Mouse (Mus musculus) c-Kit-positive CD71-positive TER-119-positive erythroid progenitor cells, embryonic 14.5 days (primary cell): Measurements from ENCODE around the gene Acvr1.

ENCODE experiments used
- DNase-seq: peaks from one replicate; pipeline ENCODE4 v3.0.0-alpha.2; 2013; ENCODE audit warnings: low spot score

Gene Acvr1

GRCm38 (mm10) chr2:58415037-58415436 is 151.9 kb downstream of the Acvr1 start:
- DNase-seq, result no peak

- no peak for DNase-seq
Measured at GRCm38 (mm10) chr2:58408926-58409634, 157.9 kb downstream of the Acvr1 start.

- DNase-seq, result no peak
Measured at GRCm38 (mm10) chr2:58403481-58403880, 163.5 kb downstream of the Acvr1 start.

- DNase-seq, result no peak
Measured at GRCm38 (mm10) chr2:58388601-58389000, 178.4 kb downstream of the Acvr1 start.

DNA sequence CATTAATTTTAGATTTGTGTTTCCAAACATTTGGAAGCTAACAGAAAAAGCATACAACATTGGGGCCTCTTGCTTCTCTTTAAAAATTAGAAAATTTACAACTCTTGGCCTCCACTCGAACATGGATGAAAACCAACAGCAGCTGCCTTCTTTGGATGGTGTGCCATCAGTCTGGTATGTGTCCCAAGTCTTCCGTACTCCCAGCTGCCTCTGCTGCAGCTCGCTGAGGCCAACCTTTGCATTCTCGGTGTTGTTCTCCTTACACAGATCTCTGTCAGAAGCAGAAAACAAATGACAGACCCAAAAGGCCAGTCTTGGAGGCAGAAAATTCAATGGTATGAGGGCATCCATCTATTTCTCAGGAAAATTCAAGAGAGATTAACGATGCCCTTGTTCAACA is 186.9 kb downstream of the Acvr1 start:
- DNase-seq, result no peak

DNA sequence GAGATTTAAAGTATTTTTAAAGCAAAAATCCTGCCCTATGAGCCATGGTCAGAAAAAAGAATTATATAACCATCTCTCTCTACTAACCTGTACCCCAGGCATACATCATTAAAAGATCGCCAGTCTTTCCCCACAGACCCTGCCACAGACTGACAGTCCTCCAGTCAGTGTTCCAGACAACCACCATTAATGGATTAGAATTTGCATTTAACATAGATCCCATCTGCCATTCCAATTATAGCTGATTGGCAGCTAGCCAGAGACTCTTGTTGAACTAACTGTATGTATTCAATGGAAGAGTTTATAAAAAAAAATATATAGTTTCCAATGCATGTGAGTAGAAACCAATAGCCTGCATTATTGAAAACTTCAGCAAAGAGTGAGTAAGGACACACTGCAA is 187.5 kb downstream of the Acvr1 start:
- no peak for DNase-seq

DNA sequence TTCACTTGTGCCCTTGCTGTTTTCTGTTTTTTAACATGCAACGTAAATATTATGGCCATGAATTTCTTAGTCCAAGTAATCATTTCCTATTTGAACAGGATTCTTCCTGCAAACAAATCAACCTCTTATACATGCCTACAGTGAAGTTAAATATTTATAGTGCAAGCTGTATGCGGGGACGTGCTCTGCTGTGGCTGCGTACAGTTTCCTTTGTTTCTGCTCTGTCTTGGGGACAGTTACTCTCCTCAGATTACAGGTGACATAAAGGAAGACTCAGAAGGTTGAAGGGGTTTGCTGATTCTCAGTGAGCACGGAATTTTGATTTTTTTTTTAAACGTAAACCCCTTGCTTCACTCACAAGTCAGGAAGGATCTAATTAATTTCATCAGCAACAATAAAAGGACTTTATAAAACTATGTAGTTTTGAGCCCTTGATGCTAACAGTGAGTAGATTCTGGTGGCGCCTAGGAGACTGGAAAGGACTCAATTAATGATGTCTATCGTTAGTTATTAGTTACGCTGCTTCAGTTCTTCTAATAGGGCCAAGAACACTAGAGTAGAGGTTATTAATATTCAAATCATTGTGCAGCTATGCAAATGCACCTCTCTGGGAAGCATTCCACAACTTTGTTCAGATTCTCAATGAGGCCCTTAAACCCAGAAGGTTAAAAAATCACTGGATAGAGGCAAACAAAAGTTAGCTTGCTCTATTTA is 189.4 kb downstream of the Acvr1 start:
- no peak for DNase-seq

DNA sequence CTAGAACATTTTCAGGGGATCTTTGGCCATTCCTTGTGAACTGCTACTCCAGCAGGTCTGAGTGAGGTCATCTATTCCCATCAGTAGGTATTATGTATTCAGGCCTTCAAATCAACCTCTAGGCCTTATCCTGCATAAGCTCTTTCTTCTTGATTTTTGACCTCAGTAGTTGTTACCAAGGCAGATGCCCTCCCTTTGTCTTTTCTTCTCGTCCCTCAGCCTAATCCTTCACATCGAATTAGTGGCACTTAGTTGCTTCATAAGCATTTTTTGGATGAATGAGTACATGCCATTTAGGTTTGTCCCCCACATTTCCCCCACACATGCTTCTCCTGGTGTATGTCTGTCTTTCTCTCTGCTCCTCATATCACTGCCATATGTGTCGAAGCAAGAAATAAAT is 200.8 kb downstream of the Acvr1 start:
- no peak for DNase-seq

GRCm38 (mm10) chr2:58361361-58362046 is 205.5 kb downstream of the Acvr1 start:
- no peak for DNase-seq

DNA sequence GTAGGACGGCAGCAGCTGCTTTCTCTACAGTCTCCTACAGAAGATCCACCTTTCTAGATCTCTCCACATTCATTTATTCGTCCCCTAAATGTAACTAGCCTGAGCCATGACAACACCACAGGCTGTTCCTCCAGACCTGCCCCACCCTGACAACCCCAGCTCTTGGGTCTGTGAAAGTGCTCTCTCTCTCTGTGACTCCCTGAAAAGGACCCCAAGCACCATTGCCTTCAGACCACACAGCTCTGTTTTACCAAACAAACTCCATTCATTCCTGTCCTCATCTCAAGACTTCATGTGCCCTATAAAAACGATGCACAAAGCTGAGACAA is 208.9 kb downstream of the Acvr1 start:
- DNase-seq, result no peak

DNA sequence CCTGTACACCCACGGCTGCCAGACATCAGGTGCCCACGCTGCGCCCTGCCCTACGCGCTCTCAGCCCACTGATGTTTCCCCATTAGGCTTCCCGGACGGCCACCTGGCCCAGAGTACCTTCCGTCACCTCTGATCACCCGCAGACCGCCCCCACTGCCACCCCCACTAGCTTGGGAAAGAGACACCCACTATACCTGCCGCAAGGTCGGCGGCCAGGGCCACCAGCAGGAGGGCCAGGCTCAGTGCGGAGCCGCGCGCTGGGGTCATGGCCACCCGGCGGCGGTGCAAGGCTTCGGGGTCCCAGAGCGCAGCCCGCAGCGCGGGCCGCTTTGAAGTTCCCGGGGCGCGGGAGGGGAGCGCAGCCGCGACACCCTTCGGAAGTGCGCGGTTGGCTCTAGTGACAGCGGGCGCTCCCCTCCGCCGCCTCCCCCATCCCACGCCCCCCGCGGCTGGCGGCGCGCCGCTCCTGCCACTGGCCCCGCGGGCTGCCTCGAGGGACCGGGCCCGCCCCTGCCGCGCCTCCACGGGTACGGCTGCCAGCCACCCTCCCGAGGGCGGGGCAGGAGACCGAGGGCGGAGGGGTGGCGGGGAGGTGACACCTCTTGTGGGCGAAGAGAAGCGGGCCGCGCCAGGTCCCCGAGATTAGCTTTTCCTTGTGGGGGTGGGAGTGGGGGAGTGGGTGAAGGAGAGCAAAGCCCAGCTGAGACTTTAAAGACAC is 209.4 kb downstream of the Acvr1 start, which contains the start of gene Acvr1c:
TSS of gene Acvr1c (minus strand) at position 482 of the 718 bp plus-strand sequence.
- no peak for DNase-seq

DNA sequence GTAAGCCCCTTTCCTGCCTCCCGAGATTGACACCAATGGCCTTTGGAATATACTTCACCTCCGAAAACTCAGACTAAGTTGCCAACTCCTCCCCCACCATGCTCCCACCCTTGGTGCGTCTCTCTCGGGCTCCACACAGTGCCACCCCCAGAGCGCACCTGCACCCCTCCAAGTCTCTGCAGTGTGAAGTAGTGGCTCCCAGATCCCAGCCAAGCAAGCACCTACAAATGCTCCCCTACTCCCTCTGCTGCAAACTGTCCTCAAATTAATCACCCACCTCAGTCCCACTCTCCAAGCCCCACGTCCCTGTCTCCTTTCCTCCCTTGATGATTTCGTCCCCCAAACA is 209.9 kb downstream of the Acvr1 start:
- DNase-seq, result no peak

DNA sequence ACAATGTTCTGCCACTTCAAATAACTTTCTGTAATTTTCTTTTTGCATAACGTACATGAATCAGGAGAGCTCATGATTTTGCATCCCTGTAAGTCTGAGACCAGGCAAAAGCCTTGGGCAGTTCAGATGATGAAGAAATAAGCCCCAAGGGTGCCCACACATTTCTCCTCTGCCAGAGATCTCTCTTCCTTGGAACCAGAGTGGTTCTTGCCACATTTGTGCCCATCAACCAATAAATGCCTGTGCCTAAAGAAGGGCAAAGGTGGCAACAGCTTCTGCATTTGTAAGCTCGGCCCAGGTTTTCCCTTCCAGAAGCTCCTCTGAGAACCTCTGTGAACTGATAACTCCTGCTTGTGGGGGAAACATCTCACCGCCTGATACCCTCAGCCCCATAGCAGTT is 212.6 kb downstream of the Acvr1 start:
- no peak for DNase-seq

- no peak for DNase-seq
Measured at GRCm38 (mm10) chr2:58352846-58353245, 214.1 kb downstream of the Acvr1 start.

DNA sequence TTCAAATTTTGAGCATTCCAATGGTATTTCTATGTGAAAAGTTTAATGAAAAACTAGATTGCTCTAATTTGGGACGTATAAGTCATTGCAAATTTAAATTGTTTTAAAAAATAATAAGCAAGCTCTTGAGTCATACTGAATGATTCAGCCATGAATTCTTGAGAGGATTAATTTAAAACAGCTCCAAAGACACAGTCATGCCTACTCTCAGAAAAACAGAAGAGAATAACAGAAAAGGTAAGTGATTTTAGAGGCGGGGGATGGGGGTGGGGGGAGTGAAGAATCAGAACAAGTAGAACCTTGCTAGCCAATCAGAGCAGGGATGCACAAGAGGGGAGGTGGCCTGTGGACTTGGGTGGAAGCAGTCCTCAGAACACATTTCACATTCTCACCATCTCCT is 216.3 kb downstream of the Acvr1 start:
- DNase-seq, result no peak
